Mouse (Mus musculus) forebrain, embryonic 14.5 days (tissue): ENCODE data around the gene Myo9b. TPM values are rescaled to one million over a fixed set of nuclear protein-coding genes. Genes with fewer than 3 reads are reported as not detected.

ENCODE experiments used
- polyA plus RNA-seq: library from polyadenylated mRNA; unstranded; fragments of >200 nt; fragmentation: Nextera tagmentation; extraction: Ambion mirVana; gene quantifications from 2 replicates; pipeline ENCODE4 v1.2.1, GENCODE M21; 2014

The Myo9b gene
- polyA plus RNA-seq, 1 experiment from 2014 or later = 11.8 TPM

Other genes starting within 250 kb of the Myo9b start
- gene Haus8, start 220 bp downstream of the Myo9b start, polyA plus RNA-seq = 51.5 and 64.2 TPM in 2 replicates
- gene Use1, start 94.1 kb downstream of the Myo9b start, polyA plus RNA-seq = 116 and 121 TPM in 2 replicates
- 3.0 and 3.8 TPM in 2 replicates for gene Ocel1, start 98.6 kb downstream of the Myo9b start, polyA plus RNA-seq
- 16.6 and 17.3 TPM in 2 replicates for gene Nr2f6, start 109.2 kb downstream of the Myo9b start, polyA plus RNA-seq
- gene Ushbp1, start 123.1 kb downstream of the Myo9b start, polyA plus RNA-seq = 2.8 and 4.4 TPM in 2 replicates
- gene Babam1, start 124.1 kb downstream of the Myo9b start, polyA plus RNA-seq = 91.7 and 97.0 TPM in 2 replicates
- 4.3 and 7.2 TPM in 2 replicates for gene Ankle1, start 133.3 kb downstream of the Myo9b start, polyA plus RNA-seq
- 75.7 and 93.7 TPM in 2 replicates for gene Abhd8, start 190.9 kb downstream of the Myo9b start, polyA plus RNA-seq
- 185 and 214 TPM in 2 replicates for gene Mrpl34, start 192.2 kb downstream of the Myo9b start, polyA plus RNA-seq
- gene Dda1, start 196.5 kb downstream of the Myo9b start, polyA plus RNA-seq = 207 and 225 TPM in 2 replicates
- gene Ano8, start 213.2 kb downstream of the Myo9b start, polyA plus RNA-seq = 5.4 and 6.3 TPM in 2 replicates
- gene Gtpbp3, start 215.4 kb downstream of the Myo9b start, polyA plus RNA-seq = 2.2 and 3.8 TPM in 2 replicates
- 5.8 and 6.8 TPM in 2 replicates for gene Plvap, start 239.0 kb downstream of the Myo9b start, polyA plus RNA-seq